Mouse (Mus musculus): Measurements from ENCODE around the gene Thyn1.

DNA sequence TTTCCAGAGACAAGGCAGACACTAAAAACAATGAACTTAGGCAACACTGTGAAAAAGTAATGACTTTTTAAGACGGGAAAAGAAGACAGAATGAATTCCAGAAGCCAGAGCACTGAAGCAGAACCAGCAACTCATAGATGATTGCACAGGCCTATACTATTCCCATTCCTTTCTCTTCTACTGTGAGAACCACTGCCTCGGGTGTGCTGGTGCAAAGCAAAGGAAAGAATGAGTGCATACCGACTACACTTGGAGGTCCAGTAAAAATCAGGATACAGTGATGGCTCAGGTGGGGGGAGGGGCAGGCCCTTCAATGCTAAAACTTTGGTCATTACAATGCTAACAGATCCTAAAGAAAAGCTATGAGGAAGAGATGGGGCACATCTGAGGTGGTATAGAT is 5.6 kb upstream of the Thyn1 start:
- TF ChIP-seq POLR2A (IDR thresholded peaks at IDR 0.05; ENCODE audit: borderline replicate concordance, control insufficient read depth, low read depth, low read length) (no peak), CTCF (IDR thresholded peaks at IDR 0.05; ENCODE audit: control insufficient read depth, insufficient read depth, low read length) (no peak)

Measured in bone marrow, adult 2 months (tissue).